Mouse (Mus musculus) cortical plate, adult 2 months (tissue): ENCODE data around the gene Npas3.

ENCODE experiments used
- CTCF ChIP-seq: fragments of 200-500 bp; IDR thresholded peaks from 2 replicates; pipeline ENCODE4 v1.5.1; 2011; ENCODE audit warnings: mild to moderate bottlenecking, control low read depth, low read length; ENCODE audit not compliant: insufficient read depth; ENCODE audit errors: extremely low read depth
- POLR2A ChIP-seq: fragments of 200-500 bp; IDR thresholded peaks from 2 replicates; pipeline ENCODE4 v1.6.1; 2011; ENCODE audit warnings: mild to moderate bottlenecking, low read length, control low read depth; ENCODE audit not compliant: insufficient read depth; ENCODE audit errors: extremely low read depth

DNA sequence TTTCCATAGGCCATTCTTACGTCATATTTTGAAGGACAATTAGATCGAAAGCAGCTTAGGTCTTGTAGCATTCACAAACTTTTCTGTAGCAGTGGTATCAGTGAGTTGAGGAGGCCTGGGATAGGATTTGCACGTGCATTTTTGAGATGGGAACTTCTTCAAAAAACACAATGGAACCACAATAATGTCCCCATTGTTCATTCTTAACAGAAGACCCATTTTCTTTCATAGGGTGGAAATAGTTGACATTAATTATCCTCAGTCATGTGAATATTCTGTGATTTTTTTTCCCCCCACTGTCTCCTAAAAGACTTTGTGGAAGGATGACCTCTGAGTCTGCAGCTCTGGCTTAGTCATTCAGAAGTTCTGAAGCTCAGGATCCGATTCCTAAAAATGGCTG is 41.9 kb downstream of the Npas3 start:
- TF ChIP-seq CTCF: no peak
- no peak for TF ChIP-seq POLR2A
